Mouse (Mus musculus): ENCODE measurements around the gene Itm2c.

GRCm38 (mm10) chr1:85850851-85851250, 43.2 kb upstream of the Itm2c start:
- no peak for TF ChIP-seq CTCF (IDR thresholded peaks at IDR 0.05; ENCODE audit: borderline replicate concordance, insufficient read depth, low read length)
- no peak for TF ChIP-seq POLR2A (IDR thresholded peaks at IDR 0.05; ENCODE audit: low read depth, low read length)

Measured in embryonic fibroblast, embryonic 13.5 days (primary cell).